16 mouse cellular contexts compared by ENCODE assay signal in genomic region chr2:137146938-137147666, GRCm38 (mm10).
"Had no signal": no experiment of that assay in that cellular context is flagged by ENCODE, and none has a peak within 500 bp of the region (broad histone marks: within the 10 kb centered on the region; RNA-seq: fewer than 3 reads in every experiment).

No protein-coding gene starts in this region.

- H3K27me3 ChIP-seq: neural tube, embryonic 13.5 days; neural tube, embryonic 15.5 days; stomach, embryonic 15.5 days had no signal

- H3K9me3 ChIP-seq: neural tube, embryonic 13.5 days; neural tube, embryonic 15.5 days; stomach, embryonic 15.5 days had no signal

- H3K9ac ChIP-seq: neural tube, embryonic 13.5 days; neural tube, embryonic 15.5 days; stomach, embryonic 15.5 days had no signal

- H3K4me1 ChIP-seq: neural tube, embryonic 13.5 days; neural tube, embryonic 15.5 days; stomach, embryonic 15.5 days had no signal

- H3K36me3 ChIP-seq: neural tube, embryonic 13.5 days; neural tube, embryonic 15.5 days; stomach, embryonic 15.5 days had no signal

- H3K4me2 ChIP-seq: neural tube, embryonic 13.5 days; neural tube, embryonic 15.5 days; stomach, embryonic 15.5 days had no signal

- H3K4me3 ChIP-seq: neural tube, embryonic 13.5 days; neural tube, embryonic 15.5 days; stomach, embryonic 15.5 days had no signal

- H3K27ac ChIP-seq: neural tube, embryonic 13.5 days; neural tube, embryonic 15.5 days; stomach, embryonic 15.5 days; stomach, postnatal 0 days had no signal

- DNase-seq: retina, postnatal 1 day; right cerebral cortex, adult 18-20 months; right cerebral cortex, postnatal 14 days; right cerebral cortex, postnatal 25 days; right cerebral cortex, postnatal 4 days; spleen, adult 18-20 months; thymus, adult 18-20 months; thymus, adult 2 months; thymus, postnatal 14 days; thymus, postnatal 25 days; thymus, postnatal 36 days; thymus, postnatal 4 days had no signal
